Mouse (Mus musculus) thymus, adult 18-20 months (tissue): Measurements from ENCODE around the gene Cdca3.
"Not testable (repeated sequence)": the region's sequence is repeated elsewhere in the genome, so short reads cannot be mapped to it uniquely, and the experiment has no call there.

Experiments used
- DNase-seq, 2 experiments: peaks; one replicate each; pipeline ENCODE4 v3.0.0; 2022; ENCODE audit warnings: mixed read lengths in 2 of 2

The Cdca3 gene

GRCm38 (mm10) chr6:124809775-124810538 lies 19.4 kb upstream of the Cdca3 start:
- no peak for DNase-seq

GRCm38 (mm10) chr6:124810566-124811402 lies 18.6 kb upstream of the Cdca3 start:
- not testable (repeated sequence) for DNase-seq

DNA sequence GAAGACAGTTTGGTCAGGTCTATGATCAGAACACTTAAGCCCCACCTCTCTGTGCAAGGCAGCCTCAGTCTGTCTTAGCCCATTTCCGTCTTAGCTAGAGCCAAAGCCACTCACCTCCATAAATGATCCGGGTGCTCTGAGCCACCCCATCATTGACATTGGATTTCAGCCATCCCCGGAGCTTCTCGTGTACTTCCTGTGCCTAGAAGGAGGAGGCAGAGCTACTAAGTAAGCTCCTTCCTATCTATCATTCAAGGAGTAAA lies 18.0 kb upstream of the Cdca3 start:
- no peak for DNase-seq

GRCm38 (mm10) chr6:124811701-124812560 lies 17.4 kb upstream of the Cdca3 start:
- DNase-seq = no peak

GRCm38 (mm10) chr6:124812848-124813247 lies 16.5 kb upstream of the Cdca3 start:
- DNase-seq = no peak

GRCm38 (mm10) chr6:124813496-124813895 lies 15.9 kb upstream of the Cdca3 start:
- peak; percentile 56 to 70 for DNase-seq

DNA sequence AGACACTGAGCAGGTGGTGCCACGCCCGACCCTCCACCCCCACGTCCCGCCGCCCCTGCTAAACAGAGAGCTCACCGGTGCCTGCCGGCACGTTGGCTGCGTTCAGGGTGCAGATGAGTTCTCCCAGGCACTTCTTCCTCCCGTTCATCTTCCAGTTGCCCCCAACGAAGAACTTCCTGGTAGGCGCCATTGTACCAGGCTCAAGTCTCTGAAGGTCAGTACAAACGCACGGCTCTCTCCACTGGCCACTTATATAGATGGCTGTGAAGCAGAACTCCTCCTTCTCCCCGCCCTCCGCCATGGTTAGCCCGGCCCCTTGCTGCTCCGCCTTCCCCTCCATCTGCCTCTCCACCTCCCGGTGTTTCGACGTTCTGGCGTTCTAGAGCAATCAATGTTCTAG lies 15.4 kb upstream of the Cdca3 start, which contains the start of gene Tpi1:
Gene Tpi1, minus strand, starts transcription at position 364 of the 400 bp plus-strand sequence.
- DNase-seq = peak; percentile 70 to 76

GRCm38 (mm10) chr6:124814448-124814847 lies 14.9 kb upstream of the Cdca3 start:
- DNase-seq = no peak

GRCm38 (mm10) chr6:124814858-124815774 lies 14.2 kb upstream of the Cdca3 start:
- no peak for DNase-seq

GRCm38 (mm10) chr6:124816611-124817010 lies 12.7 kb upstream of the Cdca3 start:
- no peak for DNase-seq

DNA sequence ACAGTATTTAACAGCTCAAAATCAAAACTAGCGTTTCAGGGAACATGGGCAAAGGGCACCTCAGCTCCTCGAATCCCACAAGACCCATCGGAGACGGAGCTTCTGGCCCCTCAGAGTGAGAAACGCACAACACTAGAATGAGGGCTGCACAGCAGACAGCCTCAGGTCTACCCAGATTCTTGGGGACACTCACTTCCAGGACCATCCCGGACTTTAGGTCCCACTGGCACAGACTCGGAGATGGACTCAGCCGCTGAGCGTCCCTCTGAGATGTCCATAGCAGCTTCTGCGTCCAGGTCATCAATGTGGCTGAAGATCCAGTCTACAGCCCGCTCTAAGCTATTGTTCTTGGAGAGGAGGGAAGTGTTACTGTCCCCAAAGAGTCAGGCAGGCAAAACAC lies 12.2 kb upstream of the Cdca3 start:
- no peak for DNase-seq

GRCm38 (mm10) chr6:124817563-124817962 lies 11.8 kb upstream of the Cdca3 start:
- DNase-seq = no peak

DNA sequence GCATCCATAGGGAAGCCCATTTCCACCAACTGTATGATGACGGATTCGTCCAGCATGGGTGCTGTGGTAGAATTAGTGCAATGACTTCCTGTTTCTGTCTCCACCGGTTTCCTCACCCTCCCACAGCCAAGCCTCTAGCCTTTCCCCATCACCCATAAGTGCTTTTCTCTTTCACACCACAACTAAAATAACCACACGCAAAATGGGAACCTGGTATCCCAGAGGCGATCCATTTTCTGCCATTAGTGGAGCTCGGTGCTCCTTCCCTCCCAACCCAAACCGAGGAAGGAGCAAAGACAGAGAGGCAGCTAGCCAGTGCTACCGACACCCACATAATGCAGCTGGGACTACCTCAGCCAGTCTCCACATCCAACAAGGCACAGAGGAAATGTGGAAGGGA lies 11.4 kb upstream of the Cdca3 start:
- no peak for DNase-seq

DNA sequence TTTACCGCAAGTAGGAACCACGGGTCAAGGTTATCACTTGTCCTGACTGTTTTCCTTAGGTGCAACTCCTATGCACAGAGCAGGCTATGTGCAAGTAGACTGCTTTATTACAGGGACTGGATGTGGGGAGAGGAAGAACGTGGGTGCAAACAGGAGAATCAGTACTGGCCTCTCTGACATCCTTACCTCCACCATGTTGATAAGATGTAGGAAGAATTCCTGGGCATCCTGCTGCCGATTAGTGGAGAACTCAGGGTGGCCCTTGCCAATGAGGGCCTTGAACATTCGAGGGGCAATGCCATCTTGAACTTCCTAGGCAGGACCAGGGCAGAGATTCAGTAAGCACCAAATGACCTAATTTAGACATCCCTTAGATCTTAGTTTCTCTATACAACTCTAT lies 8.5 kb upstream of the Cdca3 start:
- no peak for DNase-seq

GRCm38 (mm10) chr6:124822049-124822448 lies 7.3 kb upstream of the Cdca3 start:
- no peak for DNase-seq

- peak in 1 of 2 experiments; percentile 56 for DNase-seq
Measured at GRCm38 (mm10) chr6:124828101-124828592, 1.2 kb upstream of the Cdca3 start.

DNA sequence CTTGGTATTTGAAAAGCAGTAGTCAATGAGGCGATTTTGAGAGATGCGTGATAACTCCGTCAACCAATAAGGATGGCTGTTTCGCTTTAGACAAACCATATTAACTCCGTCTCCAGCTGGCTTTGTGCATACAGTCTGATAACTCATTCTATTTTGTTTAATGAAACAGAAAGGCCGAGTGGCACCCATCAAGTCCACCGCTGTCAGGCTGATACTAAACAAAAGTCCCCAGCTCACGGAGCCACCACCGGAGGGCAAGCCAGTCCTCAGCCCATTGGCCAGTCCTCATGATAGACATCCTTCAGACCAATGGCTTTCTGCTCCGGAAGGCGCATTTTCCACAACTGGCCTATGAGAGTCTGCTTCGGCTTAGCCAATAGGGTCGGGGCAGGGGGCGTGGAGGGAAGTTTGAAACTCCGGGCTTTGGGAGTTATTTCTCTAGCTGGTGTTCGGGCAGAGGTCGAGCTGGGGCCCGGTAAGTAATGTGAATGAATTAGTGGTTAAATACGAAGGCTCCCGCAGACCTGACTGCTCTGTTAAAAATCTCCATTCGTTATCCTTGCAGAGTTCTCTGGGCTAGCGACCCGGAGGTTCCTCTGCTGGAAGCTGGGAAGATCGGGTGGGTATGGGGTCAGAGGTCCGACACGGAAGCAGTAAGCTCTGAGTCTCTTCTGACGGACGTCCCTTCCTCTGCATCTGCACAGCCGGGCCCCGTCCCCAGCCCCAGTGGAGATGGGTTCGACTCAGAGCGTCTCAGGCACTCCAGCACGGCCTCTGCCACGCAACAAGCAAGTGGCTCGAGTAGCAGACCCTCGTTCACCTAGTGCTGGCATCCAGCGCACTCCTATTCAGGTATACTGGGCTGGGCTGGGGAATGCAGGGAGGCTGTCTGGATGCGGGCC lies 703 bp downstream of the Cdca3 start:
- DNase-seq = peak; percentile 86 to 94

DNA sequence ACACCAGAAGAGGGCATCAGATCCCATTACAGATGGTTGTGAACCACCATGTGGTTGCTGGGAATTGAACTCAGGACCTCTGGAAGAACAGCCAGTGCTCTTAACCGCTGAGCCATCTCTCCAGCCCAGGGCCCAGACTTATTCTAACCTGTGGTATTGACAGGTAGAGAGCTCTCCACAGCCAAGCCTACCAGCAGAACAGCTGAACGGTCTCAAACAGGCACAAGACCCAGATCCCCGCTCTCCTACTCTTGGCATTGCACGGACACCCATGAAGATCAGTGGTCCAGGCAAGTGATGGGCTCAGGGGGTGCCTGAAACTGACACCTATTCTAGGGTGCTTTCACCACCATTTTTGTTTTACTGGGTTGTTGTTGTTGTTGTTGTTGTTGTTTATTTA lies 1.9 kb downstream of the Cdca3 start:
- not testable (repeated sequence) for DNase-seq

DNA sequence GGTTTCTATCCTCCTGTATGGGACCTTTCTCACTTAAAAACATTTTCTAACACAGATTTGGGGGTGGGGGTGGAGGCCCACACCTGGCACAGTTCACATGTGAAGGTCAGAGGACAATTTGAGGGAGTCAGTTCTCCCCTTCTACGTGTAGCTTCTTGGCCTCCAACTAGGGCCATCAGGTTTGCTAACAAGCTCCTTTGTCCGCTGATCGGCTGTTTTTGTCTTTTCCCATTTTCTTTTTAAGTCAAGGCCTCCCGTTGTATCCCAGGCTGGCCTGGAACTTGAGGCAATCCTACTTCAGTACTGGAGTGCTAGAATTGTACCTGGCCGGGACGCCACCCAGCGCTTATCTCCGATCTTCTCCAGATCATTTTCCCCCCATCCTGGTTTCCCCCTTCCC lies 2.3 kb downstream of the Cdca3 start:
- DNase-seq = no peak

- DNase-seq = no peak
Measured at GRCm38 (mm10) chr6:124834512-124835081, 5.2 kb downstream of the Cdca3 start.
